Mouse (Mus musculus): ENCODE data around the gene Clasp2.

DNA sequence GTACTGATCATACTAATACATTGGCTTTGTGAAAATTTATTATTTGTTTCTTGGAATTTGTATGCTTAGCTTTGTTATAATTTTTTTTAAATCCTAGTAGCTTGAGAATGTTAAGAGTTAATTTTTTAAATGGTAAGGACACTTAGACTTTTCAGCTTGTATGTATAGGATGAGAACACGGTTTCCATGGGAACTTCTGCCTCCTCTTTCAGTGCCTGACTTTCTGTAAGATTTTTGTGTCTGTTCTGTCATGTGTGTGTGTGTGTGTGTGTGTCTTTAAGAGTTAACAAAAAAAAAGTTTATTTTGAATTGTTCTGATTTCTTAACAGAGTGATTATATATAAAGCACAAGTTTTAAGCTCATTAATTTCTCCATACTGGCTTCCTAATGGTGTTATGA lies 70.1 kb downstream of the Clasp2 start:
- no peak for TF ChIP-seq POLR2A (IDR thresholded peaks at IDR 0.05; ENCODE audit: borderline replicate concordance, control insufficient read depth, low read depth, low read length)
- TF ChIP-seq CTCF (IDR thresholded peaks at IDR 0.05; ENCODE audit: control insufficient read depth, insufficient read depth, low read length) = no peak
